Mouse (Mus musculus) brain, embryonic 14.5 days (tissue): ENCODE measurements at regions not wholly inside any gene's neighbourhood (a gene's known extent, or its start where the extent isn't known, plus 50 kb on each side); places are given as distances from the start of the nearest gene placed in this dataset.

Experiments used
- CTCF ChIP-seq: fragments of 200-500 bp; IDR thresholded peaks from 2 replicates; pipeline ENCODE4 v1.5.1; 2012; ENCODE audit warnings: inconsistent platforms, mild to moderate bottlenecking, moderate library complexity, borderline replicate concordance; ENCODE audit not compliant: insufficient read depth, insufficient read length; ENCODE audit errors: extremely low read depth
- POLR2A ChIP-seq: fragments of 200-500 bp; IDR thresholded peaks from 2 replicates; pipeline ENCODE4 v1.6.1; 2012; ENCODE audit warnings: mild to moderate bottlenecking, inconsistent platforms, borderline replicate concordance; ENCODE audit not compliant: poor library complexity, insufficient read depth, insufficient read length, severe bottlenecking; ENCODE audit errors: extremely low read depth

- TF ChIP-seq POLR2A (no peak), CTCF (no peak)
Measured at GRCm38 (mm10) chr9:61227492-61228229, 144.5 kb upstream of the Tle3 start.
